21 mouse cellular contexts compared by ENCODE assay signal in genomic region chr2:102293181-102293580, GRCm38 (mm10).
DNase-seq lines count a peak whose midpoint lies in the region; ATAC-seq and TF ChIP-seq lines count a peak whose summit lies in the region.
"Had no signal": no experiment of that assay in that cellular context is flagged by ENCODE, and none has a peak within 500 bp of the region (broad histone marks: within the 10 kb centered on the region; RNA-seq: fewer than 3 reads in every experiment).

No protein-coding gene starts in this region.

- intact Hi-C loops in heart, postnatal 25 days (cut with DNase I): loop anchor here (5.0 to 10.0 kb wide), 3 partner anchors 66 to 388 kb away; no protein-coding TSS in a partner anchor

- TF ChIP-seq CTCF in forebrain, postnatal 0 days (IDR thresholded peaks at IDR 0.05; ENCODE audit: low read depth): no peak

- no peaks in the 10 kb centered on the region for H3K36me3 ChIP-seq in heart, embryonic 15.5 days
- H3K36me3 ChIP-seq in midbrain, embryonic 11.5 days (ENCODE audit: control insufficient read depth, insufficient read depth, low read length): no peaks in the 10 kb centered on the region
- no peaks in the 10 kb centered on the region for H3K36me3 ChIP-seq in midbrain, embryonic 10.5 days
- no peaks in the 10 kb centered on the region for H3K36me3 ChIP-seq in forebrain, postnatal 0 days (ENCODE audit: insufficient read depth)
- H3K36me3 ChIP-seq: embryonic facial prominence, embryonic 12.5 days; midbrain, embryonic 15.5 days had no signal

- no peaks in the 10 kb centered on the region for H3K27me3 ChIP-seq in heart, embryonic 15.5 days
- H3K27me3 ChIP-seq in midbrain, embryonic 11.5 days (ENCODE audit: control insufficient read depth, insufficient read depth, low read length): no peaks in the 10 kb centered on the region
- H3K27me3 ChIP-seq in midbrain, embryonic 10.5 days (ENCODE audit: low read depth, poor library complexity, severe bottlenecking): no peaks in the 10 kb centered on the region
- H3K27me3 ChIP-seq in forebrain, postnatal 0 days (ENCODE audit: insufficient read depth, low read length): no peaks in the 10 kb centered on the region
- H3K27me3 ChIP-seq: embryonic facial prominence, embryonic 12.5 days; midbrain, embryonic 15.5 days had no signal

- peak overlapping the region; percentile 16; the same call in 1 of the 2 replicates for H3K27ac ChIP-seq in heart, embryonic 15.5 days
- no peak overlapping the region for H3K27ac ChIP-seq in midbrain, embryonic 11.5 days (ENCODE audit: low read depth, low read length)
- no peak overlapping the region for H3K27ac ChIP-seq in midbrain, embryonic 10.5 days (replicated peaks)
- no peak overlapping the region for H3K27ac ChIP-seq in forebrain, postnatal 0 days (ENCODE audit: low read depth, low read length)
- H3K27ac ChIP-seq: embryonic facial prominence, embryonic 12.5 days; left cerebral cortex, adult 2 months; liver, embryonic 14.5 days; midbrain, embryonic 15.5 days had no signal

- no peak overlapping the region for H3K4me3 ChIP-seq in heart, embryonic 15.5 days
- H3K4me3 ChIP-seq in midbrain, embryonic 11.5 days (ENCODE audit: low read depth, low read length): no peak overlapping the region
- H3K4me3 ChIP-seq in midbrain, embryonic 10.5 days: no peak overlapping the region
- no peak overlapping the region for H3K4me3 ChIP-seq in forebrain, postnatal 0 days (ENCODE audit: low read depth, low read length)
- H3K4me3 ChIP-seq: embryonic facial prominence, embryonic 12.5 days; erythroblast, embryonic 14.5 days; left cerebral cortex, adult 2 months; midbrain, embryonic 15.5 days had no signal

- H3K4me1 ChIP-seq in heart, embryonic 15.5 days (replicated peaks): peaks cover 11% of the 10 kb centered on the region
- H3K4me1 ChIP-seq in midbrain, embryonic 11.5 days (ENCODE audit: control insufficient read depth, insufficient read depth, low read length): no peaks in the 10 kb centered on the region; the same call in 1 of the 2 replicates
- peaks cover 10% of the 10 kb centered on the region for H3K4me1 ChIP-seq in midbrain, embryonic 10.5 days
- 0 out of 2 replicates have a peak, but pooled peaks cover 3% of the 10 kb centered on the region for H3K4me1 ChIP-seq in forebrain, postnatal 0 days (ENCODE audit: insufficient read depth)
- H3K4me1 ChIP-seq: midbrain, embryonic 15.5 days had no signal

- H3K9ac ChIP-seq in heart, embryonic 15.5 days: no peak overlapping the region
- H3K9ac ChIP-seq in midbrain, embryonic 11.5 days (ENCODE audit: low read length): no peak overlapping the region
- H3K9ac ChIP-seq in forebrain, postnatal 0 days: no peak overlapping the region
- H3K9ac ChIP-seq: embryonic facial prominence, embryonic 12.5 days; liver, embryonic 14.5 days; midbrain, embryonic 15.5 days had no signal

- no peak for ATAC-seq in heart, embryonic 15.5 days (replicated peaks; ENCODE audit: insufficient number of reproducible peaks, insufficient read depth, low FRiP score, low read depth)
- no peak for ATAC-seq in midbrain, embryonic 11.5 days (ENCODE audit: low FRiP score)
- ATAC-seq in forebrain, postnatal 0 days: no peak
- ATAC-seq: forebrain, embryonic 14.5 days; inflammation-experienced regulatory T-cells, adult 6 months; midbrain, embryonic 15.5 days had no signal

- no peaks in the 10 kb centered on the region for H3K9me3 ChIP-seq in heart, embryonic 15.5 days (replicated peaks)
- H3K9me3 ChIP-seq in midbrain, embryonic 11.5 days (ENCODE audit: control insufficient read depth, low read length): no peaks in the 10 kb centered on the region
- no peaks in the 10 kb centered on the region for H3K9me3 ChIP-seq in midbrain, embryonic 10.5 days (replicated peaks)
- no peaks in the 10 kb centered on the region for H3K9me3 ChIP-seq in forebrain, postnatal 0 days (ENCODE audit: low read length)
- H3K9me3 ChIP-seq: embryonic facial prominence, embryonic 12.5 days; midbrain, embryonic 15.5 days had no signal

- H3K4me2 ChIP-seq in heart, embryonic 15.5 days: no peak overlapping the region
- H3K4me2 ChIP-seq in midbrain, embryonic 11.5 days: no peak overlapping the region
- H3K4me2 ChIP-seq in forebrain, postnatal 0 days (ENCODE audit: low read depth): no peak overlapping the region
- H3K4me2 ChIP-seq: embryonic facial prominence, embryonic 12.5 days; midbrain, embryonic 15.5 days had no signal

- 35% methylated on average over 1 of the region's 1 CpGs for WGBS in heart, embryonic 15.5 days
- 87% methylated on average over 1 of the region's 1 CpGs for WGBS in midbrain, embryonic 11.5 days
- WGBS in midbrain, embryonic 10.5 days: 81% methylated on average over 1 of the region's 1 CpGs
- WGBS in forebrain, postnatal 0 days: 48% methylated on average over 1 of the region's 1 CpGs

- DNase-seq in heart, postnatal 25 days (ENCODE audit: low spot score): no peak
- DNase-seq in midbrain, embryonic 11.5 days (ENCODE audit: low spot score, missing footprints): peak; percentile 66
- no peak for DNase-seq in midbrain, embryonic 10.5 days (ENCODE audit: low spot score)
- peak; percentile 6 for DNase-seq in lung, postnatal 10 days
- no peak for DNase-seq in cerebellum, postnatal 14 days
- no peak for DNase-seq in forebrain, postnatal 0 days
- DNase-seq: cerebellum, adult 8-10 months; heart, adult 18-20 months; kidney, adult 8-10 months; kidney, postnatal 25 days; left cerebral cortex, postnatal 4 days; right cerebral cortex, postnatal 25 days; thymus, postnatal 4 days had no signal

Comparison
In these comparisons a context has a peak if more than half of its experiments do, and no peak if none do; other contexts are left out.
1. DNase-seq: peak in midbrain, embryonic 11.5 days (single experiment) and lung, postnatal 10 days (single experiment); none in heart, postnatal 25 days (single experiment), midbrain, embryonic 10.5 days (single experiment), cerebellum, postnatal 14 days (0 of 2) and forebrain, postnatal 0 days (single experiment).